Mouse (Mus musculus) heart, postnatal 4 days (tissue): ENCODE results near the gene Aldoart1. TPM values are rescaled to one million over a fixed set of nuclear protein-coding genes. Genes with fewer than 3 reads are reported as not detected.

ENCODE experiments used
- DNase-seq: peaks from one replicate; pipeline ENCODE4 v3.0.0; 2021
- total RNA-seq, 2 experiments: library from RNA; stranded (reverse); gene quantifications; 2 replicates each; pipeline ENCODE4 v1.2.3; 2021

The Aldoart1 gene
- not detected for total RNA-seq

DNA sequence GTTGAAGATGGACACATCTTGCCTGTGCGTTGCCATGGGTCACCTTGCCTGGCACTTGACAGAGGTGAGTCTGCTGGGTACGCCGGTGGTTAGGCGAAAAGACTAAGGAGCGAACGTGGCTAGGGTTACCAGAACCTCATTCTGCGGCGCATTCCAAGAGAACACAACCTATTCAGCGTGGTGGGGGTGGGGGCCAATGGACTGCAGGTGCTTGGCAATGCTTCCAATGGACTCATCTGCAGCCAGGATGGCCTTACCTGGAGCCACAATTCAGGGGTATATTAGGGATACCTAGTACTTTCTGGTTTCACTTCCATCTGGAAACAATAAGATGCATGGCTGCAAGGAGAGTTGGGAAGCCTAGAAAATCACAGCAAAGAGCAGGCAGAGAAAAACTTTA lies at the start of gene Aldoart1:
Gene Aldoart1 (minus strand): TSS at position 101 of the 400 bp plus-strand sequence.
- no peak for DNase-seq

DNA sequence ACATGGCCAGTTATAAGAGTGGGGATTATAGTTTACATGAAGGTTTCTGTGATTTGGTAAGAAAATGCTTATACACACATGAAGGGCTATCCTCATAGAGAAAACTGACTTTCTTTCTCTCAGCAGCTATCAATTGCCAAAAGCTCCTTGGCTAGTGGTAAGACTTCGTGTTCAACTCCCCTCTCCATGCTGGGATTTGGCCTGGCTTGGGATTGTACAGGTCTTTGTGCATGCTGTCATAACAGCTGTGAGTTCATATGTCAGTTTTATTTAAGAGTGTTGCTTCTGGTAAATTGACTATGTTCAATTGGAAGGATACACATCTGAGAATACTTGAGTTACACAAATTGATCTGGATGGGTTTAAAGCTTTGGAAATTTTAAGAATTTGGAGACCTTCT lies 49.1 kb upstream of the Aldoart1 start:
- DNase-seq: no peak

DNA sequence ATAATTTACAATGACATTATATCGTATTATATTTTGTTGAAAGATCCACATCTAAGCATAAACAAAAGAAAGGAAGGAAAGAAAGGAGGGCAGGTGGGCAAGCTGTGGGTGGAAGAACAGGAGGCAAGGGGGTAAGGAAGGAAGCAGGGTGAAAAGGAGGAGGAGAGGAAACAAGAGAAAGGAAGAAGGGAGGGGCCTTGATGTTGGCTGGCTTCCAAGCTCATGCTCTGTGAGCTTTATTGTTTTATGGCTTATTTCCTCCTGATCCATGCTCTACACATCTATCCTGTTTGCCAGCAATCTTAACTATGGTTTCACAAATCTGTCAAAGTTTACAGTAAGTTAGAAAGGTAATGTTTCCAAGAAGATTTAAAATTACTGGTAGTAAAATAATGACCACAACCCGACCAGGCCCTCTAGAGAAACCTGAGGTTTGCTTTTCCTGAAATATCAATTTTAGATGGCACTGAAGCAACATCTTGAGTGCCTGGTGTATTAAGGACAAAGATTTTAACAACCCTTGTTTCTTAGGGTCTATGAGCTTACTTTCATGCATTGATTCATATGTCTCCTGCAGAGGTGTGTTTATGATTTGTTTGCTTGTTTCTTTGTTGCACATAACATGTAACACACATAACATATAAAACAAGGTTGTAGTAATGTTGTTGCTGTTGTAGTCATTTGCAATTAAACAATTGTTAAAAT lies 13.1 kb upstream of the Aldoart1 start:
- DNase-seq: no peak

DNA sequence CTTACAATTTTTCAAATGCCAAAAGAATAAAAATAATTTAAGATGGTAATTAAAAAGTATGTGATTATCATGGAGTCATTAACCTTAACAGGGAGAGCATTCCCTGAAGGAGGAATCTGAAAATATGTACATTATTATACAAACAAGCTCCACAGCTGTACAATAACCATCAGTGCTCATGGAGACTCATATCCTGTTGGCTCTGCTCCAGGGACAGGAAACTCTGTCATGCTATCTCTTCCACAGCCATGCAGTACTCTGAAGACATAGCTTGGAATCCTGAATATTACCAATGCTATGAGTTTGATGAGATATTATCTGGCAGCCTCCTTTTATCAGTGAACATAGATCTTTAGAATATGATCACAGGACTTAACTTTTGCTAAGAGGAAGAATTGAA lies 8.2 kb downstream of the Aldoart1 start:
- DNase-seq: no peak

DNA sequence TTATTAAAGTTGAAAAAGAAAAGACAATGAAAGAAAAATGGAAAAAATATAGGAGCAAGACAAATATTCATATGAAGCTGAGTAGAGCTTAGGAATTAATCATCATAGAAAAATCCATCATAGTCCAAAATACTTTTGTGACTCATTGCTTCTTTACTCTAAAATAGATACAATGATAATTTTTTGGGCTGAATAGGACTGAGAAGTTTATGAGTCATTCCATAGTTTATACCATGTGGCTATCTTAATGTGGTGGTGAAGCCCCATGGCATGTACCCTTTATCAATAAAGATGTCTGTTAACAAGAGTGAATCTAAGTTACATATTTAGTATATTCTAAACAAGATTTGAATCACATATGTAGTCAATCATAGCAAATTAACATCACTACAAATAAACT lies 9.4 kb downstream of the Aldoart1 start:
- no peak for DNase-seq

DNA sequence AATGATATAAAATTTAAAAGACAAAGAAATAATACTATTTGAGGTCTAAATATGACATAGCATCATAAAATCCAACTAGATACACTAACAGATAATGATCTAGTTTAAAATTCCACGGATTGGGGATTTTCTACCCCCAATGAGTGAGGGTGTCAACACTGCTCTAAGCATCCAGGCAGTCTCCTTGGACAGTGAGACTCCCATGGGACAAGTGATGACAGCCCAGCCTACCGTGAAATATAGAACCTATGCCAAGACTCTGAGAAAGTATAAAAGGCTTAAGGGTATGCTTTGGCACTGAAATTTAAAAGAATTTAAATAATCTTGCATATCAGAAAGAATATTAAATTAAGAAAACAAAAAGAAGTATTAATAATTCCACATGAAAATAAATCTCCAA lies 16.0 kb downstream of the Aldoart1 start:
- DNase-seq: no peak

DNA sequence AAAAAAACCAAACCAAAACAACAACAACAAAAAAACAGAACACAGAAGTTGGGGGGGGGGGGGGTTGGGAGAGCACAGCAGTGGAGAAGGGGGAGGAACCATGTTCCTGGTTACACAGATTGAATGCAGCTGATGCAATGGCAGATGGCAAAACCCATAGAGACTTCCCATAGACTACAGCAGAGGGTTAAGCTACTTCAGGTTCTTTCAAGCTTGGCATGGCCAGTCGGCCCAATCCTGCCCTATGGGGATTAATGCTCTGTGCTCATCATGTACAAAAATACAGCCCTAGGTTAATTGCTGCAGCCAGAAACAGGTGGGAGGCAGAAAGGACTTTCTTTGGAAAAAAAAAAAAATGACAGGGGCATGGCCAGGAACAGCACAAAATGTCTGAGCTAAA lies 17.0 kb downstream of the Aldoart1 start:
- DNase-seq: no peak

DNA sequence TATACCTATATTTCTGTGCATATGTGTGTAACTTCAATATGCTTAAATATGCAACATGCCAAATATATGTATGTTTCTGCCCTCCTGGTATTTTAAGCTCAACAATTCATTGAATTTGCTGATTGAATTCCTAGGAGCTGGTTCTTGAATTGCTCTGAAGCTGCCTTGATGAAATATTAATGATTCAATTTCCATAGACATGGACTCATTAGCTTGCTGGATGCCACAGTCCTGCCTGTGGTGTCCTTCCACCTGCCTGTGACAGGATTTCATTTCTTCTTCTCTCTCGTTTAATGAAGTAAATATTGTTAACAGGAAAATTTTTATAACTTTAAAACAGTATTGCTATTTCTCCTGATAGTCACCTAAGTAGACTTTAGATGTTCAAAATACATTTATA lies 51.6 kb downstream of the Aldoart1 start:
- no peak for DNase-seq
